Mouse (Mus musculus) embryonic fibroblast, embryonic 13.5 days (primary cell): ENCODE data around the gene Ints12. TPM values are rescaled to one million over a fixed set of nuclear protein-coding genes. Genes with fewer than 3 reads are reported as not detected.

ENCODE experiments used
- H3K27ac ChIP-seq: 2 replicates; pipeline ENCODE4 v1.5.1; 2012; ENCODE audit warnings: low read length, control low read depth, inconsistent platforms; ENCODE audit not compliant: insufficient read depth
- H3K4me1 ChIP-seq: 2 replicates; pipeline ENCODE4 v1.6.1; 2011; ENCODE audit warnings: low read length; ENCODE audit not compliant: control insufficient read depth, insufficient read depth
- H3K4me3 ChIP-seq: 2 replicates; pipeline ENCODE4 v1.5.1; 2011; ENCODE audit warnings: mild to moderate bottlenecking, control low read depth, low read length; ENCODE audit not compliant: insufficient read depth
- CTCF ChIP-seq: IDR thresholded peaks from 2 replicates; pipeline ENCODE4 v1.5.1; 2011; ENCODE audit warnings: mild to moderate bottlenecking, control low read depth, low read length, moderate library complexity, borderline replicate concordance; ENCODE audit not compliant: insufficient read depth
- POLR2A ChIP-seq: IDR thresholded peaks from 2 replicates; pipeline ENCODE4 v1.6.1; 2011; ENCODE audit warnings: low read depth, mild to moderate bottlenecking, control low read depth, low read length, moderate library complexity
- polyA plus RNA-seq: library from polyadenylated mRNA; stranded (reverse); fragments of >200 nt; gene quantifications from 2 replicates; pipeline ENCODE4 v1.2.4, GENCODE M21; 2011; ENCODE audit warnings: low read depth; ENCODE audit not compliant: missing spikeins, insufficient read length

The Ints12 gene
- polyA plus RNA-seq, 1 experiment, result 17.1 TPM

DNA sequence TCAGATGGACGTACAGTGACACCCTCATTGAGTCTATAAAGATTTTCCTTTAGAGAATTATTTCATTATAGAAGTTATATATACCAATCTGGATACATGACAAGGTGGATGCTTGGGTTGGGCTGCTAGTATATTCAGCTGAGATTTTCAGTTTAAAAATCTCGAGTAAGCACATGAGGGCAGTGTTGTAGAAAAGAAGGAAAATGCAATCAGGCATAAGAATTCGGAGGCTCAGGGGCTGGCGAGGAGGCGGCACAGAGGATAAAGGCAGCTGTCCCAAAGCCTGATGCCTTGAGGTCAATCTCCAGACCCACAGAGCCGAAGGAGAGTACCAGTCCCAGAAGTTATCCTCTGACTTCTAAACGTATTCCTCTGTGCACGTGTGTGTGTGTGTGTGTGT, 41.0 kb downstream of the Ints12 start:
- Histone ChIP-seq H3K4me3 (no peak overlapping the region), H3K4me1 (no peaks in the 10 kb centered on the region), H3K27ac (no peak overlapping the region)
- TF ChIP-seq POLR2A, result no peak
- no peak for TF ChIP-seq CTCF

DNA sequence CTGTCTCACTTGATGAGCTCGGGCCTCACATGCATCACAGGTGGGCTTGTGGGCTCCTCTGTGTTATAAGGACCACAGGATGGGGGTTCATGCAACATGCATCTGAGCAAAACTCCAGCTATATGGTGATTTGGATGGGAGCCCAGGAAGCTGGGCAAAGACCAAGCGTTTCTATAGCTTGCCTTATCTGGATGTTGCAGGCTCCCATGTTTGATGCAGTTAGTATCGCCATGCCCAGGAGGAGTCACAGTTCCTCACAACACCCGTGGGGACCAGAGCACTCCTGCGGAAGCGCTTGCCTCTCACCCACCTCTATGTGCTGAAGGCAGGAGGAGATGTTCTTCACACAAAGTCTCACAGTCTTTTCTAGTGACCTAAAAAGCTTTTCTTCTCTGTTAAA, 50.2 kb downstream of the Ints12 start:
- no peaks in the 10 kb centered on the region for H3K4me1 ChIP-seq

DNA sequence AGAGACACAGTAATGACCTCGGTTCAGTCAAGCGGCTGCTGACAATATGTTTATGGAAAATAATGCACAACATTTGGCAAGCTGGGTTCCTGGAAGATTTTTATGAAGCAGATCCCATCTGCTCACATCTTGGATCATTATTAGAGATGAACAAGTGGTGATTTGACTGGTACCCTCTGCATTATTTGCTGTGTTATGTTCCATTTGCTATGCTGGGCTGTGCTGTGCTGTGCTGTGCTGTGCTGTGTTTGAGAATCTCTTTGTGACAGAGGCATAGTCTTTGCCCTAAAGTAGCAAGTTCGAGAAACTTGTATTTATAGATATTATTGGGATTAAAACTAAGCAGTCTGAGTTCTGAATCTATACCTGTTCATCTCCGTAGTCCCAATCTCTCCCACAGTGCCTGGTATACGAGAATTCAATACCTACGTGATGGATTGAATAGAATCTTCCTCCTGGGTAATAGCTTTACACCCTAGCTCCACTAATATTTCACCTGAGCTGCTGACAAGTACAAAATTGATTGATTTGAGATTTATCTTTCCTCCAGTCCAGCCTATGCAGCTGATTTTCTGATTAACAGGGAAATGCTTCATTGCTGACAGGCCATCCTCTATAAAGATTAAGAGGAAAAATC, 53.0 kb downstream of the Ints12 start:
- H3K4me3 ChIP-seq, result no peak overlapping the region
- TF ChIP-seq CTCF, result no peak
- no peak for TF ChIP-seq POLR2A
- H3K27ac ChIP-seq, result no peak overlapping the region
- no peaks in the 10 kb centered on the region for H3K4me1 ChIP-seq

More for the DNA sequence above, 50.2 kb downstream of the Ints12 start:
- Histone ChIP-seq H3K4me3 (no peak overlapping the region), H3K27ac (no peak overlapping the region)
- TF ChIP-seq POLR2A, result no peak
- TF ChIP-seq CTCF, result no peak

DNA sequence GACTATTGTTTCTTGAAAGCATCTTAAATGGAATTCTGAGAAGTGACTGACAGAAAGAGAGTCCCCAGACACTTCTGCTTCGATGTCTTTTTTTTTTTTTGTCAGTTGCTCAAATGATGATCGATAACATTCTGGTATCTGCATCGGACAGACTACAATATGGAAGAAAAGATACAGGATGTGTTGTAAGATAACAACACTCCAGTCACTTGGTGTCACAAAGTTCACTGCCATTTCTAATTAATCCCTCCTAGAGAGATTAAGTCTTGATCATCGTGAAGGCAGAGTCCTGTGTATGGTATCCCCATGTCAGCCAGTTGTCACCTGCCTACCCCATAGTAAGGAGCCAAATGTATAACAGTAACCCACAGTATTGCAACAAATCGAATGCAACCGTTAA, 60.0 kb downstream of the Ints12 start:
- TF ChIP-seq POLR2A (no peak), CTCF (no peak)
- no peak overlapping the region for H3K4me3 ChIP-seq
- H3K27ac ChIP-seq, result no peak overlapping the region
- no peaks in the 10 kb centered on the region for H3K4me1 ChIP-seq

DNA sequence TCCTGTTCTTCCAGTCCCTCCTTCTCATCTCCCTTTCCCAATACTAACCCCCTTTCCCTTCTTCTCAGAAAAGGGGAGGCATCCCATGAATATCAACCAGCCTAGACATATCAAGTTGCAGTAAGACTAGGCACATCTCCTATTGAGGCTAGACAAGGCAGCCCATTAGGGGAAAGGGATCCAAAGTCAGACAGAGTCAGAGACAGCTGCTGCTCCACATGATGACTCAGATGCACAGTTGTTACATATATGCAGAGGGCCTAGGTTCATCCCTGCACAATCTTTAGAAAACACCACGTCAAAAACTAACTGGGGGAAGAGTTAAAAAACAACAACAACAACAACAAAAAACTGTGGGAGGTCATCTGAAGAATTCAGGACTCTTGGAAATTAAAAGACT, 61.2 kb downstream of the Ints12 start:
- TF ChIP-seq POLR2A (no peak), CTCF (no peak)
- Histone ChIP-seq H3K4me1 (no peaks in the 10 kb centered on the region), H3K4me3 (no peak overlapping the region), H3K27ac (no peak overlapping the region)

DNA sequence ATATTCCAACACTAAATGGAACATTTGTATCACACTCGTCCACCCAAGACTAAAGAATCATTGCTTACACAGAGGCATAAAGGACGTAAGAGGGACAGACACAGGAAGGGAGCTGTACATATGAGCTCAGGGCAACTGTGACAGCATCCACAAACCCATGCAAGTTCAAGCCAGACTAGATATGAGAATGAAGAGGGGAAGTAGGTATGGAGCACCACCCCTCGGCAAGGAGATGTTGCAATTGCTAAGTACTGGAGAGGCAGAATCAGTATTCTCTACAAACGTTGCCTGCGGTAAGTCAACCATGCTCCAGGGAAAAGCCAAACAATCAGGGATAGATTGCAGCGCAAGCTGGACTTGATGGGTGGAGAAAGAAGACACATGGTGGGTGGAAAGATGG, 62.0 kb downstream of the Ints12 start:
- no peaks in the 10 kb centered on the region for H3K4me1 ChIP-seq
- TF ChIP-seq POLR2A, result no peak
- TF ChIP-seq CTCF, result no peak
- no peak overlapping the region for H3K4me3 ChIP-seq
- H3K27ac ChIP-seq, result no peak overlapping the region

DNA sequence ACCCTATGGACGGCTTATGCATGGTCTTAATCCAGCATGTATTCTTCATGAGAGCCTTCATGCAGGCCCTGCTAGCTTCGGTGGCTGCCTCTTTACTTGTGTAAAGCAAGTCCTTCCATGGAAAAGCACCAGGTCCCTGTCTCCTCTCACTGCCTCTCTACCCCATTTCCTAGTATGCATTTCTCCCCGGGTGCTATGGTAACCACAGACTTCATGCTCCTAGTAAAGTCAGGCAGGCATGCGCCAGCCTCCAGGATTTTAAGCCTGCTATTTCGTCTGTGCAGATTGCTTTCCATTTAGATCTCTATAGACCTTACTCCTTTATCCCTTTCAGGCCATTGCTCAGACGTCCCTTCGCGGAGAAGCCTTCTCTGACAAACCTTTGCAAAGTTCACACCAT, 63.0 kb downstream of the Ints12 start:
- Histone ChIP-seq H3K27ac (no peak overlapping the region), H3K4me1 (no peaks in the 10 kb centered on the region), H3K4me3 (no peak overlapping the region)
- TF ChIP-seq POLR2A (no peak), CTCF (no peak)

DNA sequence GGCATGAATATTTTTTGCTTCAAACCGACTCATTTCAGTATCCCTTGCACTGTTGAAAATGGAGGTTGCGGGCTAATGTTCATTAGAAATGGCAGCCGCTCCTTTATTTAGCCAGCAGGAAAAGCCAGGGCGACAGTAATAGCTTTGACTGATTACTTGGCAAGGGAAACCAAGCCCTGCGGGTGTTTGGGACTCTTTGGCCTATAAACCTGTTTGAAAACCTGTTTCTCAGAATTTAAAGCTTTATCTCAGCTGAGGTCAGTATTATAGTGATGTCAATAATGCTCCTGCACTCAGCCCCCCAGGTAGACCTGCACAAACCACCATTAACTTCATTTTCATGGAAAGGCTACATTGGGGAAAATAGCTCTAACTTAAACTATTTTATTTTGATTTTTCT, 66.6 kb downstream of the Ints12 start:
- H3K4me3 ChIP-seq, result no peak overlapping the region
- TF ChIP-seq POLR2A (no peak), CTCF (no peak)
- no peak overlapping the region for H3K27ac ChIP-seq
- H3K4me1 ChIP-seq, result no peaks in the 10 kb centered on the region

Other genes starting within 250 kb of the Ints12 start
- 22.5 and 30.4 TPM in 2 replicates for gene Npnt, start 141.5 kb upstream of the Ints12 start, polyA plus RNA-seq
- gene Gstcd, start 193 bp downstream of the Ints12 start, polyA plus RNA-seq, result 17.4 and 20.4 TPM in 2 replicates
- gene Arhgef38, start 143.1 kb downstream of the Ints12 start, polyA plus RNA-seq, result not detected in 2 replicates
- 34.9 and 40.2 TPM in 2 replicates for gene Ppa2, start 218.3 kb downstream of the Ints12 start, polyA plus RNA-seq